Mouse (Mus musculus) C2C12 (cell line): ENCODE results near the gene Ndufv1. TPM values are rescaled to one million over a fixed set of nuclear protein-coding genes. Genes with fewer than 3 reads are reported as not detected.

Source experiments
- H3K27me3 ChIP-seq: one replicate; pipeline ENCODE4 v1.6.1; 2011; ENCODE audit not compliant: control insufficient read depth, insufficient read depth, insufficient read length
- H3K36me3 ChIP-seq: one replicate; pipeline ENCODE4 v1.6.1; 2011; ENCODE audit not compliant: control insufficient read depth, insufficient read depth
- H3K4me3 ChIP-seq: one replicate; pipeline ENCODE4 v1.5.1; 2011; ENCODE audit warnings: mild to moderate bottlenecking, control low read depth; ENCODE audit not compliant: poor library complexity, insufficient read depth, severe bottlenecking
- H3K79me2 ChIP-seq: one replicate; pipeline ENCODE4 v1.6.1; 2011; ENCODE audit not compliant: control insufficient read depth, insufficient read depth
- H3K79me3 ChIP-seq: one replicate; pipeline ENCODE4 v1.6.1; 2011; ENCODE audit warnings: low read depth, control low read depth
- H3ac ChIP-seq: one replicate; pipeline ENCODE3; 2011; ENCODE audit warnings: low read depth; ENCODE audit not compliant: control insufficient read depth, insufficient read length
- CEBPB ChIP-seq: IDR thresholded peaks from one replicate; pipeline ENCODE4 v1.6.1; 2011; ENCODE audit warnings: low read depth, mild to moderate bottlenecking, control low read depth, moderate library complexity
- CTCF ChIP-seq: IDR thresholded peaks from one replicate; pipeline ENCODE4 v1.5.1; 2011; ENCODE audit not compliant: control insufficient read depth, insufficient read depth, insufficient read length
- FOSL1 ChIP-seq: IDR thresholded peaks from one replicate; pipeline ENCODE4 v1.8.0; 2011; ENCODE audit warnings: mild to moderate bottlenecking, low read length; ENCODE audit not compliant: poor library complexity, insufficient read depth, severe bottlenecking
- MAX ChIP-seq: IDR thresholded peaks from one replicate; pipeline ENCODE4 v1.6.1; 2011; ENCODE audit warnings: mild to moderate bottlenecking, control low read depth
- MYOD1 ChIP-seq: IDR thresholded peaks from one replicate; pipeline ENCODE4 v1.6.1; 2011; ENCODE audit warnings: low read depth; ENCODE audit not compliant: control insufficient read depth, insufficient read length
- MYOG ChIP-seq: IDR thresholded peaks from one replicate; pipeline ENCODE4 v1.6.1; 2011; ENCODE audit not compliant: control insufficient read depth, insufficient read length; ENCODE audit errors: extremely low read depth
- USF1 ChIP-seq: IDR thresholded peaks from one replicate; pipeline ENCODE4 v1.6.1; 2011; ENCODE audit warnings: low read depth, mild to moderate bottlenecking, control low read depth, moderate library complexity
- polyA plus RNA-seq: library from polyadenylated mRNA; unstranded; fragments of >200 nt; fragmentation: generic; extraction: Trizol; gene quantifications from one replicate; pipeline ENCODE4 v1.2.1, GENCODE M21; 2012; ENCODE audit warnings: missing spikeins

Ndufv1 gene
- polyA plus RNA-seq, 1 experiment = 254 TPM

DNA sequence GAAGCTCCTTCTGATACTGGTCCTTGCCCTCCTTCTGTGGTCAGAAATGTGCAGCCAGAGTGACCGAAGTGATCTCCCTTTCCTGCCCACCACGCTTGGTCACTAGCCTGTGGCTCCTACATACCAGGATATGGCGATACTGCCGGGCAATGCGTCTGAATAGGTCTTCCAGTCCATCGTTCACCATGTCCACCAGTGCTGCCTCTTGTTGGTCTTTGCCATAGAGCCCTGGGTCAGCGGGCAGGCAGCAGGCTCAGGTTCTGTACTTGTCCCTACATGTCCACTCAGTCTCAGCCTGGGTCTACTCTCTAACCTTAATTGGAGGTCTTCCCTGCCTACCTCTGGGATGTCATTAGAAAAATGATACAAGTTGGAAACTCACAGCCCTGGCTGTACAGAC, 45.4 kb upstream of the Ndufv1 start:
- H3K4me3 ChIP-seq = no peak overlapping the region
- no peaks in the 10 kb centered on the region for H3K36me3 ChIP-seq
- H3K79me3 ChIP-seq = no peaks in the 10 kb centered on the region
- no peaks in the 10 kb centered on the region for H3K27me3 ChIP-seq
- no peak overlapping the region for H3ac ChIP-seq
- TF ChIP-seq CEBPB (no peak), USF1 (no peak), MYOG (no peak), FOSL1 (no peak), MYOD1 (no peak), CTCF (no peak), MAX (no peak)
- no peaks in the 10 kb centered on the region for H3K79me2 ChIP-seq

DNA sequence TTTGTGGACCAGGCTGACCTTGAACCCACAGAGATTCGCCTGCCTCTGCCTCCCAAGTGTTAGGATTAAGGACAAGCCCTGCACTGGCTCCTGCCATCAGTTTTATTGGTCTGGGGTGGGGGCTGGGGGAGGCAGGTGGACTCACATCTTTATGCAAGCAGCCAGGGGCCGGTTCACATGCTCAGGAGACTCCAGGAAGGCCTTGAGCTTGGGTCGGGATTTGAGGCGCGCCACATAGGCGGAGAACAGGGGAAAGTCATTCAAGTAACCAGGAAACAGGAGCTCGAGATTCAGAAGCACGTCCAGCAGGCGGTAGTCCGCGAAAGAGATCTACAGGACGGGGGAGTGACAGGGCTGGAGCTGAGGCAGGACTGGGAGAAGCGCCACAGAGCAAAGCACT, 44.8 kb upstream of the Ndufv1 start:
- no peaks in the 10 kb centered on the region for H3K79me2 ChIP-seq
- H3K27me3 ChIP-seq = no peaks in the 10 kb centered on the region
- H3K79me3 ChIP-seq = no peaks in the 10 kb centered on the region
- H3K4me3 ChIP-seq = no peak overlapping the region
- H3K36me3 ChIP-seq = no peaks in the 10 kb centered on the region
- TF ChIP-seq FOSL1 = no peak
- TF ChIP-seq CEBPB = no peak
- TF ChIP-seq CTCF = no peak
- no peak for TF ChIP-seq MAX
- H3ac ChIP-seq = no peak overlapping the region

DNA sequence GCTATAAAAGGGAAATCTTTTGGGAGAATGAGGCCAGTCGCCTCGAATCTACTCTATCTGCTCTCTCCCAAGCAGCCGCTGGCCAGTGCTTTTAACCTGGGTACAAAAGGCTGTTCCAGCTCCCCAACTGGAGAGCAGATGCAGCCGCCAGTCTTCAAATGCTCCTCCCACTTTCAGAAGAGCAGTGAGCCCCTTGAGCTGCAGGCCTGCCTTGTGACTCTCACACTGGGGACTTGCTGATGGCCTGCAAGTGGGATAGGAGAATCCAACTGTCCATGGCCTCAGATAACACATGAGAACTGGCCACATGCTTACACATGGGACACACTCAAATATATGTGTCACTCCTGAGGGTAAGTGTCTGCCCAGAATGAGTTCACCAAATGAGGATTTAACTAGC, 44.1 kb upstream of the Ndufv1 start:
- Histone ChIP-seq H3K79me2 (no peaks in the 10 kb centered on the region), H3K36me3 (no peaks in the 10 kb centered on the region), H3K4me3 (no peak overlapping the region), H3K79me3 (no peaks in the 10 kb centered on the region), H3ac (no peak overlapping the region), H3K27me3 (no peaks in the 10 kb centered on the region)
- no peak for TF ChIP-seq MYOD1
- TF ChIP-seq CTCF = no peak
- TF ChIP-seq MYOG = no peak
- no peak for TF ChIP-seq CEBPB
- no peak for TF ChIP-seq MAX
- no peak for TF ChIP-seq FOSL1
- no peak for TF ChIP-seq USF1

DNA sequence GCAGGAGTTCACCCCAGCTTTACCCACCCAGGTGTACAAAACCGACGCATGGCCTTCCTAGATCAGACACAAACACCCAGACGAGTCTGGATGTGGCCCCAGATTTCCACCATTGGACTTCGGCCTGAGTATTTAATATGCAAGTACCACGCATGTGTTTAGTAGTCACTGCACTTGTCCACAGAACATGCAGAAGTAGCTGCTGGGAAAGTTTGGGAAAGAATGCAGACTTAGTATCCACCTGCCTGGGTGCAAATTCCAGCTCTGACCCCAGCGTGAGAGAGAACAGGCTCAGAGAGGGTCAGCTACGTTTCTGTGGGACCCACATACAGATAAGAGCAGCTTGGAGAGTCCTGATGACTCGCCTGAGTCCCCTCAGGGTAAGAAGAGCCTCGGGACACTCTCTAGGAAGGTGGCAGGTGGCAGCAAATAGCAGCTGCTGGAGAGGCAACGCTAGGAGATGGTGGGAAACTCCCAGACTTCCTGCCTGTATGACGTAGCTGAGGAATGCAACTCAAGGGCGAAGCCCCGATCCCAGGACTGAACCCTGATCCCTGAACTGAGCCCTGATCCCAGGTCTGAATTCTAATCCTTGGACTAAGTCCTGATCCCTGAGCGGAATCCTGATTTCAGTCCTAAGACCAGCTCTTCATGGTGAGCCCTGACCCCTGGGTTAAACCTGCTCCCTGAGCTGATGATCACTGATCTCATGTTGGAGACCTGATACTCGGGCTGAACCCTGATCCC, 43.5 kb upstream of the Ndufv1 start:
- TF ChIP-seq FOSL1 = no peak
- TF ChIP-seq MAX = no peak
- no peak for TF ChIP-seq MYOD1
- no peak for TF ChIP-seq MYOG
- no peak for TF ChIP-seq CTCF
- no peak for TF ChIP-seq USF1
- TF ChIP-seq CEBPB = no peak
- Histone ChIP-seq H3K4me3 (no peak overlapping the region), H3K79me3 (no peaks in the 10 kb centered on the region), H3K79me2 (no peaks in the 10 kb centered on the region), H3ac (no peak overlapping the region), H3K36me3 (no peaks in the 10 kb centered on the region), H3K27me3 (no peaks in the 10 kb centered on the region)

DNA sequence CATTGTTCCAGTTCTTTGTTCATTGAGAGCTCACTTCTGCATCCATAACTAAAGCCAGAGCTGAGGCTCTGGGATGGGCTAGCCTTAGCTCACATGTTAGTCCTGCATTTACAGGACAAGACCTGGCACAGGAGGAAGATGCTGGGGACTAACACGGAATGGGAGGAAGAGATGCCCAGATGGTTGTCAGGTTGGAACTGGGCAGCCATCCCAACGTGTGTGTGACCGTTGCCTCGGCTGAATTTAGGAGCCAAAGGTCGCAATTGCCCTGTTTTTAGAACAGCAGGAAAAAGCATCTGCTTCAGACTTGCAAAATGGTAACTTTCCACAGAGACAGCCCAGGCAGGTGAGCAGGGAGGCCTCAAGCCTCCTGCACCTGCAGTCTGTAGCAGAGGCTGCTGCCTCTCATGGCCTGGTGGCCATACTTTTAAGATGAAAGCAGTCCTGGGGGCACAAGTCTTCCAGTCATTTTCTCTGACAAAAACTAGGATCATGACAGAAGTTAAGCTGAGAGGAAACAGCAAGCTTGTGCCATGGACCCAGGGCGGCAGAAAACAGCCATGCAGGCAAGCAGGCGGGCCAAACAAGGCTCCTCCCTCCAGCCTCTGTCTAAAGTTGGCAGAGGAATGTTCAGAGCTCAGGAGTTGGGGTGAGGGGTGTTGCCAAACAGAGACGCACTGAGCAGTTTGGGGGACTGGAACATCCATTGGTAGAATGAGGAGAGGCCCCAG, 42.8 kb upstream of the Ndufv1 start:
- TF ChIP-seq CTCF (no peak), FOSL1 (no peak), MAX (no peak), CEBPB (no peak), MYOG (no peak), USF1 (no peak), MYOD1 (no peak)
- Histone ChIP-seq H3K4me3 (no peak overlapping the region), H3K36me3 (no peaks in the 10 kb centered on the region), H3ac (no peak overlapping the region), H3K79me2 (no peaks in the 10 kb centered on the region), H3K79me3 (no peaks in the 10 kb centered on the region), H3K27me3 (no peaks in the 10 kb centered on the region)
